Comparison of ENCODE assay signal across 12 mouse cellular contexts in the genomic region with DNA sequence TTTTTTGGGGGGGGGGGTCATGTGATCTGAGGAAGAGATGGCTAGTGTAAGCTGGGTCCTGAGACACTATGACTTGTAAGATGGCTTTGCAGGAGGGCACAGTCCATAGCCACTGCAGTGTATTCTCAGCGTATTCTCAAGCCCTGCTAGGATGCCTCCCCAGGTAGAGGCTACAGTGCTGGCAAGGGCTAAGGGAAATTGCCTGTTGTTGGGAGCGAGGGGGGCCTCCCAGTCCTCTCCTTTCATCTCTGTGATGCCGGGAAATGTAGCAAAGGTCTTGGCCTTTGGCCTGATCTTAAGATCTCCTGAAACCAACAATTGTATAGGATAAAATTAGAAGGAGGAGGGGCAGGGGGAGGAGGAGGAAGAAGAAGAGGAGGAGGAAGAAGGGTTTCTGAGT.
"Had no signal": no experiment of that assay in that cellular context is flagged by ENCODE, and none has a peak within 500 bp of the region (broad histone marks: within the 10 kb centered on the region; RNA-seq: fewer than 3 reads in every experiment).

No protein-coding gene starts in this region.

- H3K9ac ChIP-seq: liver, embryonic 13.5 days; liver, postnatal 0 days; lung, embryonic 15.5 days; midbrain, embryonic 15.5 days; neural tube, embryonic 12.5 days had no signal

- H3K36me3 ChIP-seq: limb, embryonic 10.5 days; liver, embryonic 13.5 days; midbrain, embryonic 15.5 days; neural tube, embryonic 12.5 days had no signal

- H3K4me1 ChIP-seq: liver, embryonic 13.5 days; midbrain, embryonic 15.5 days; neural tube, embryonic 12.5 days had no signal

- DNase-seq: liver, embryonic 13.5 days; liver, postnatal 0 days; lung, postnatal 14 days; thymus, postnatal 4 days had no signal

- H3K27me3 ChIP-seq: liver, embryonic 13.5 days; lung, embryonic 15.5 days; megakaryocyte, embryonic 14.5 days; midbrain, embryonic 15.5 days; neural tube, embryonic 12.5 days had no signal

- H3K9me3 ChIP-seq: limb, embryonic 10.5 days; liver, embryonic 13.5 days; lung, embryonic 15.5 days; megakaryocyte, embryonic 14.5 days; midbrain, embryonic 15.5 days; neural tube, embryonic 12.5 days had no signal

- H3K4me3 ChIP-seq: limb, embryonic 10.5 days; liver, embryonic 13.5 days; lung, embryonic 15.5 days; midbrain, embryonic 15.5 days; neural tube, embryonic 12.5 days had no signal

- H3K4me2 ChIP-seq: liver, embryonic 13.5 days; lung, embryonic 15.5 days; midbrain, embryonic 11.5 days; midbrain, embryonic 15.5 days; neural tube, embryonic 12.5 days had no signal

- H3K27ac ChIP-seq: limb, embryonic 10.5 days; liver, embryonic 13.5 days; lung, embryonic 15.5 days; macrophage; midbrain, embryonic 15.5 days; neural tube, embryonic 12.5 days; stomach, postnatal 0 days had no signal
